Mouse (Mus musculus) lung, postnatal 0 days (tissue): ENCODE results near the gene Trappc10.

Experiments used
- CTCF ChIP-seq: IDR thresholded peaks from 2 replicates; pipeline ENCODE4 v1.5.1; 2016; ENCODE audit warnings: antibody characterized with exemption, mild to moderate bottlenecking
- EP300 ChIP-seq: IDR thresholded peaks from 2 replicates; pipeline ENCODE4 v1.6.1; 2016; ENCODE audit warnings: antibody characterized with exemption, mild to moderate bottlenecking, control low read depth

DNA sequence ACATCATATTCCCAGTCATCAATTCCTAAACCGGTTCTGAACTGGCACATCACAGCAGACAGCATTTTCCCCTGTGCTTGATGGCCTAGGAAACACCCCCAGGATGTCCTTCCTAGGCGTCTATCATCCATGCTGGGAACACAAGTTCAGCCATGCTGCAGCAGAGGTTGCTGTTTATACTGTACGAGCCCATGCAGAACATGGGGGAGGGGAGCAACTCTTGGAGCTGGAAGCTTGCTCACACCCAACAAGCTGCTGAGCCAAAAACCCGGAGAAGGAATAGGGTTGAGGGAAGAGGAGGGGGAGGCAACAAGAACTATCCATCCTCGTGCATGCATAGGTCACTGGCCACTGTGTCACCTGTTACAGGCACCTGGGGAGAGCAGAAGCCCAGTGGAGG, 15.9 kb upstream of the Trappc10 start:
- TF ChIP-seq CTCF (no peak), EP300 (no peak)
